Mouse (Mus musculus) forebrain, embryonic 11.5 days (tissue): Measurements from ENCODE around the gene Ccdc86. TPM values are rescaled to one million over a fixed set of nuclear protein-coding genes. Genes with fewer than 3 reads are reported as not detected.

Experiments
- ATAC-seq: fragments of 200-750 bp; cut with Nextera tagmentation; replicated peaks from 2 replicates; pipeline ENCODE4 v1.8.0; 2017; ENCODE audit warnings: moderate TSS enrichment; ENCODE audit not compliant: low FRiP score
- DNase-seq: peaks from one replicate; pipeline ENCODE4 v3.0.0-alpha.2; 2017; ENCODE audit warnings: low spot score
- H3K27ac ChIP-seq: fragments of 300-500 bp; sonication (generic); 2 replicates; pipeline ENCODE4 v1.5.1; 2014; ENCODE audit warnings: low read depth, low read length
- H3K27me3 ChIP-seq: fragments of 300-500 bp; sonication (generic); 2 replicates; pipeline ENCODE4 v1.6.1; 2014; ENCODE audit warnings: mild to moderate bottlenecking, low read length, mixed read lengths; ENCODE audit not compliant: control insufficient read depth, insufficient read depth
- H3K36me3 ChIP-seq: fragments of 300-500 bp; sonication (generic); 2 replicates; pipeline ENCODE4 v1.6.1; 2014; ENCODE audit warnings: mild to moderate bottlenecking, low read length, moderate library complexity, mixed read lengths; ENCODE audit not compliant: control insufficient read depth, insufficient read depth
- H3K4me1 ChIP-seq: fragments of 300-500 bp; sonication (generic); replicated peaks from 2 replicates; pipeline ENCODE4 v1.6.1; 2014; ENCODE audit warnings: low read length, mixed read lengths; ENCODE audit not compliant: control insufficient read depth, insufficient read depth
- H3K4me2 ChIP-seq: fragments of 300-500 bp; sonication (generic); 2 replicates; pipeline ENCODE4 v1.6.1; 2014; ENCODE audit warnings: low read depth, mild to moderate bottlenecking, low read length, moderate library complexity, mixed read lengths; ENCODE audit not compliant: severe bottlenecking
- H3K4me3 ChIP-seq: fragments of 300-500 bp; sonication (generic); 2 replicates; pipeline ENCODE4 v1.5.1; 2014; ENCODE audit warnings: low read depth, low read length
- H3K9ac ChIP-seq: fragments of 300-500 bp; sonication (generic); 2 replicates; pipeline ENCODE4 v1.6.1; 2014; ENCODE audit warnings: low read length
- H3K9me3 ChIP-seq: fragments of 300-500 bp; sonication (generic); 2 replicates; pipeline ENCODE4 v1.6.1; 2016; ENCODE audit warnings: low read length, mixed read lengths; ENCODE audit not compliant: control insufficient read depth
- WGBS: fragments of 180-500 bp; shearing (Covaris S2); extraction: QIAGEN DNeasy Blood & Tissue Kit; methylation state at CpG from one replicate; pipeline ENCODE4 v1.1.7; 2014; 5-methylcytosine and 5-hydroxymethylcytosine counted together
- polyA plus RNA-seq: library from polyadenylated mRNA; unstranded; fragments of >200 nt; fragmentation: Nextera tagmentation; extraction: Ambion mirVana; gene quantifications from 2 replicates; pipeline ENCODE4 v1.2.1, GENCODE M21; 2014

Gene Ccdc86
- polyA plus RNA-seq, 1 experiment from 2014 or later, result 31.2 TPM

GRCm38 (mm10) chr19:10965721-10966120 is 16.7 kb upstream of the Ccdc86 start:
- no peaks in the 10 kb centered on the region for H3K9me3 ChIP-seq
- 93% methylated on average over 7 of the region's 7 CpGs for WGBS
- no peak overlapping the region for H3K9ac ChIP-seq
- H3K36me3 ChIP-seq, result no peaks in the 10 kb centered on the region
- no peaks in the 10 kb centered on the region for H3K4me1 ChIP-seq
- no peak for ATAC-seq
- H3K27me3 ChIP-seq, result no peaks in the 10 kb centered on the region
- no peak overlapping the region for H3K4me2 ChIP-seq
- no peak overlapping the region for H3K27ac ChIP-seq
- no peak for DNase-seq
- no peak overlapping the region for H3K4me3 ChIP-seq

- no peaks in the 10 kb centered on the region for H3K9me3 ChIP-seq
- DNase-seq (no peak), ATAC-seq (no peak)
- H3K36me3 ChIP-seq, result no peaks in the 10 kb centered on the region
- no peak overlapping the region for H3K27ac ChIP-seq
- 50% methylated on average over 12 of the region's 12 CpGs for WGBS
- H3K9ac ChIP-seq, result no peak overlapping the region
- no peak overlapping the region for H3K4me2 ChIP-seq
- no peak overlapping the region for H3K4me3 ChIP-seq
- no peaks in the 10 kb centered on the region for H3K27me3 ChIP-seq
- no peaks in the 10 kb centered on the region for H3K4me1 ChIP-seq
Measured at GRCm38 (mm10) chr19:10959978-10960346, 10.9 kb upstream of the Ccdc86 start.

DNA sequence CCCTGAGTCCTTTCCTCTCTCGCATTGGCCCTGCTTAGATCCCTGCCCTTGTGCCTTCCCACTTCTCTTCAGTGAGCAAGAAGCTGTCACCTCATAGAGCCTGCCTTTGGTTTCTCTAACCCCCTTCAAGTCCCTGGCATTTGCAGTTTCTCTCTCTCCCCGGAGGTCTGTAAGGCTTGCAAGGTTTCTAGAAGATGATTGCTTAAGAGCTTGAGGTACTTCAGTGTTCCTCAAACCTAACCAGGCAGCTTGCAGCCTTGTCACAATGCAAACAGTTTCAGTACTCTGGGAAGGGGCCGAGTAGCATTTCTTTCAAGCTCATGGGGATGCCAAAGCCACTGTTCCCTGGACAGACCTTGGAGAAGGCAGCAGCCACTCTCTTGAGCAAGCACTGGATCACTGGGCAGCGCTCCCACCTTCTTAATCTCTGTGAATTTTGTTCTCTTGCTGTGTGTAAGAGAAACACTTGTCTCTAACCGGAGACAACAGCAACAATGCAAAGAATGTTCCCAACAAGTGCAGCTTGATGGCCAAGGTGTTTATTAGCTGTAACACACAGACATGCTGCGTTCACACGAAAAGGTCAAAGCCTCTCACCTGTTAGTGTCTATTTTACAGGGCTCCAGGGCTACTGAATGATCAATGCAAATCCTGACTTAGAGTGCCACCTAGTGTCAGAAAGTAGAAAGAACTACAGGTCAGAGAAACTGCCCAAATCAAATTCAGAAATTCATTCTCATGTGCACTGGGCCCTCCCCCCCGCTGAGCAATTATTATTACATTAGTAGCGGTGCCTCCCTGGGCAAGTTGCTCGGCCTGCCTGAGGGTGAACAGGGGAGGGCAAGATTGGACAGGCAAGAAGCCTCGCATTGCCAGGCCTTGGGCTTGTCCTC is 10.3 kb upstream of the Ccdc86 start:
- peak; percentile 63 for DNase-seq
- Histone ChIP-seq H3K36me3 (no peaks in the 10 kb centered on the region), H3K27me3 (no peaks in the 10 kb centered on the region), H3K4me3 (no peak overlapping the region), H3K9me3 (no peaks in the 10 kb centered on the region), H3K4me2 (no peak overlapping the region), H3K4me1 (no peaks in the 10 kb centered on the region), H3K9ac (no peak overlapping the region), H3K27ac (no peak overlapping the region)
- peak; percentile 75 for ATAC-seq
- 38% methylated on average over 11 of the region's 11 CpGs for WGBS

DNA sequence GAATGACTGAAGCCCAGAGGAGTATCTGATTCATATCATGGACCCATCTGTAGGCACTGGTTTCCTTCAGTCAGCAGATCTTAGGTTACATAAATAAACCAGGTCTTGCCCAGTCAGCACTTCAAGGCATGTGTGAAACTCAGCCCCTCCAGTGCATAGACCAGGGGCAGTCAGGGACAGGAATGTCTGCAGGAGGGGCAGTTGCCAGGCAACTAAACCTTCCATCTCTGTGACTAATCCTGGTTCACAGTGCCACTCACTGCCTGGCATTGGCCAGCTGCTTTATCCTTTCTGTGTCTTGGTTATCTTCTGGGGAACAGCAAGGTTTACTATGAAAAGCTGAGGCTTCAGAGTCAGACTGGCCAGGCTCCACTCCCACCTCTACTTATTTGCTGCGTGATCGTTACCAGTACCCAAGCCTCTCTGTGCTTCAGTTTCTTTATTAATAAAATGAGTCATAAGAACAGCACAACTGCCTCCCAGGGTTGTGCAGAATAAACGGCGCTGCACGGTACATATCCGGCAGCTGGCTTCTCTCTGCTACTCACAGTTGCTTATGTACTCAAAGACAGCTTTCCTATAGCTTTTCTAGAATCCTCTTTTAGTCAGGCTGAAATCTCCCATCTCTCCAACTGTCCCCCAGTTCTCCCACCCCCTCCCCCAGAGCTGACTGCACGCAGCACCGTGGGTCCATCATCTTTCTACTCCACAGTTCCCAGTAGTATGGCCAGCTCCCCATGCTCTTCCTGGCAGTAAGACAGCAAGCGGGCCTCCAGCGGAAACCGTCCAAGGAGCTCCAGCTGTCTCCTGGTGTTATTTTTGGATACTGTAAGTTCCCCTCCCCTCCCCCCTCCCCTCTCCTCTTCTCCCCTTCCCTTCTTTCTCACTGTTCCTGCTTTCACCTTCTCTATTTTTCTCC is 3.2 kb upstream of the Ccdc86 start:
- Histone ChIP-seq H3K9ac (no peak overlapping the region), H3K9me3 (no peaks in the 10 kb centered on the region), H3K27ac (no peak overlapping the region), H3K27me3 (no peaks in the 10 kb centered on the region), H3K36me3 (no peaks in the 10 kb centered on the region), H3K4me3 (no peak overlapping the region), H3K4me2 (no peak overlapping the region), H3K4me1 (no peaks in the 10 kb centered on the region; the same call in 1 of the 2 replicates)
- no peak for DNase-seq
- 78% methylated on average over 11 of the region's 11 CpGs for WGBS
- no peak for ATAC-seq

DNA sequence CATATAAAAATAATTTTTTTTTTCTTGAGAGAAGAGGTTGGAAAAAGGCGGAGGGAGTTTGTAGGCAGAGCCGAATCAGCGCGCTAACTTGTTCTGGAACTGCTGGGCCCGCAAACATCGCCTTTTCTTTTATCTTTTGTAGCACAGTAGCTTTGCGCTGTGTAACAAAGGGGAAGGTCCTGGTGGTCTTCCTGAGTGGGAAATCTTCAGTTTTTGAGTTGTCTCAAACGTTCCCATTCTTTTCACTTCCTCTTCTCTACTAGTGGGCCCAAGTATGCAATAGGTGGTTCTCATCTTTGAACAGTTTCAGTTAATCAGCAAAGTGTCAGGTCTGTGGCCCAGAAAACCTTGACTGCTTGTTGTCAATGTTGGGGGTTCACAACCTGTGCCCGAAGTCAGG is 492 bp upstream of the Ccdc86 start:
- peak; percentile 4; the same call in 1 of the 2 replicates for ATAC-seq
- Histone ChIP-seq H3K4me2 (peak overlapping the region; percentile 92), H3K36me3 (peaks cover under 1% of the 10 kb centered on the region; the same call in 1 of the 2 replicates), H3K4me3 (peak overlapping the region; percentile 60), H3K27ac (no peak overlapping the region), H3K9me3 (no peaks in the 10 kb centered on the region), H3K9ac (peak overlapping the region; percentile 54), H3K4me1 (peaks cover 7% of the 10 kb centered on the region; the same call in 1 of the 2 replicates), H3K27me3 (no peaks in the 10 kb centered on the region)
- 32% methylated on average over 9 of the region's 9 CpGs for WGBS
- no peak for DNase-seq

DNA sequence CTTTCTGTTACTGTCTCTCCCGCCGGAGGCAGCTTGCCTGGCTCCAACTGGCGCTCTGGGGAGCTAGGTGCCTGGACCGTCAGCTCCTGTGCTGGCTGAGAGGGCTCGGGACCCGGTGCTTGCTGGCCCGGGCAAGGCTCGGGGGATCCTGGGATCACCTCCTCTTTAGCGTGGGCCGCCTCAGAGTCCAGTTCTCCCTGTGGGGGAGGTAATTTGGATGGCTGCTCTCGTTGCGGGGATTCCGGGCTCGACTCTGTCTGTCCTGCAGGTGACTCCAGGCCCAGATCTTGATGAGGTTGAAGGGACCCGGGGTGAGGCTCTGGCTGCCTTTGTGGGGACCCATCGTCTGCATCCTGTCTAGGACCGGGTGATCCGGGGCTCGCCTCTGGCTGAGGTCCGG is 650 bp downstream of the Ccdc86 start:
- no peak overlapping the region for H3K27ac ChIP-seq
- H3K9ac ChIP-seq, result peak overlapping the region; percentile 64
- DNase-seq (no peak), ATAC-seq (no peak)
- H3K9me3 ChIP-seq, result no peaks in the 10 kb centered on the region
- H3K4me3 ChIP-seq, result peak overlapping the region; percentile 60
- H3K36me3 ChIP-seq, result peaks cover 5% of the 10 kb centered on the region; the same call in 1 of the 2 replicates
- H3K4me2 ChIP-seq, result peak overlapping the region; percentile 92
- H3K4me1 ChIP-seq, result peaks cover 7% of the 10 kb centered on the region; the same call in 1 of the 2 replicates
- WGBS, result under 1% methylated on average over 20 of the region's 20 CpGs
- no peaks in the 10 kb centered on the region for H3K27me3 ChIP-seq

GRCm38 (mm10) chr19:10947219-10947618 is 1.8 kb downstream of the Ccdc86 start:
- DNase-seq (no peak), ATAC-seq (no peak)
- no peaks in the 10 kb centered on the region for H3K27me3 ChIP-seq
- peaks cover 7% of the 10 kb centered on the region; the same call in 1 of the 2 replicates for H3K4me1 ChIP-seq
- WGBS, result 91% methylated on average over 5 of the region's 5 CpGs
- H3K4me3 ChIP-seq, result peak overlapping the region; percentile 60
- H3K36me3 ChIP-seq, result peaks cover 7% of the 10 kb centered on the region; the same call in 1 of the 2 replicates
- peak overlapping the region; percentile 92 for H3K4me2 ChIP-seq
- H3K9ac ChIP-seq, result peak overlapping the region; percentile 64; the same call in 1 of the 2 replicates
- H3K9me3 ChIP-seq, result no peaks in the 10 kb centered on the region
- no peak overlapping the region for H3K27ac ChIP-seq

DNA sequence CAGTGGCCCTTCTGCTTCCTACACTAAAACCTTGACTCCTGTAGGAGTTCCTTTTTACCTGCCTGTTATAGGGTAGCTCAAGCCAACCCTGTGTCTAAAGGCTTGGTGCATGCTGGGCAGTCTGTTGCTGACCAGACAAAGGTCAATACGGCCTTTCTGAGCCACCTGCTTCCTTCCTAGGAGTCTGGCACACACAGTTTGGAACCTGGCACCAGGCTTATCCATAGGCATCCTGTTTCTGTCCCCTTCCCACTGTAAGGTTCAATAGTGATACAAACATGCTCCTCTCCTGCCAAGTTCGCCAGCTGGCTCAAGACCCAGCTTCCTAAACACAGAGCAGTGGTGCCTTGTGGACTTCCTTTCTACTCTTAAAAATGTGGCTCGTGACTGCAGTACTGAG is 2.6 kb downstream of the Ccdc86 start:
- 87% methylated on average over 3 of the region's 3 CpGs for WGBS
- peaks cover 7% of the 10 kb centered on the region; the same call in 1 of the 2 replicates for H3K36me3 ChIP-seq

More for the DNA sequence above, 2.6 kb downstream of the Ccdc86 start:
- no peak overlapping the region for H3K27ac ChIP-seq
- H3K4me2 ChIP-seq, result no peak overlapping the region
- DNase-seq (no peak), ATAC-seq (no peak)
- no peak overlapping the region for H3K4me3 ChIP-seq
- no peaks in the 10 kb centered on the region for H3K27me3 ChIP-seq
- H3K9ac ChIP-seq, result no peak overlapping the region; the same call in 1 of the 2 replicates
- H3K4me1 ChIP-seq, result peaks cover 7% of the 10 kb centered on the region; the same call in 1 of the 2 replicates
- H3K9me3 ChIP-seq, result no peaks in the 10 kb centered on the region
